Mouse (Mus musculus) heart, postnatal 25 days (tissue): ENCODE data around the gene Ncam1. TPM values are rescaled to one million over a fixed set of nuclear protein-coding genes. Genes with fewer than 3 reads are reported as not detected.

Source experiments
- DNase-seq: peaks from one replicate; pipeline ENCODE4 v3.0.0; 2022; ENCODE audit warnings: low spot score
- intact Hi-C: fragments of 180-260 bp; cut with DNase I; formaldehyde crosslinking; loops from one replicate; pipeline ENCODE4 v1.15.1; 2025
- total RNA-seq, 2 experiments: library from RNA; stranded (reverse); gene quantifications; 2 replicates each; pipeline ENCODE4 v1.2.3; 2021

Gene Ncam1
- total RNA-seq, 2 experiments from 2014 or later: 6.7 to 7.7 TPM

- intact Hi-C loops: no loop called here
- no peak for DNase-seq
Measured at GRCm38 (mm10) chr9:49756725-49757124, 42.0 kb downstream of the Ncam1 start.

GRCm38 (mm10) chr9:49755214-49755613 lies 43.5 kb downstream of the Ncam1 start:
- DNase-seq: no peak
- intact Hi-C loops: no loop called here

DNA sequence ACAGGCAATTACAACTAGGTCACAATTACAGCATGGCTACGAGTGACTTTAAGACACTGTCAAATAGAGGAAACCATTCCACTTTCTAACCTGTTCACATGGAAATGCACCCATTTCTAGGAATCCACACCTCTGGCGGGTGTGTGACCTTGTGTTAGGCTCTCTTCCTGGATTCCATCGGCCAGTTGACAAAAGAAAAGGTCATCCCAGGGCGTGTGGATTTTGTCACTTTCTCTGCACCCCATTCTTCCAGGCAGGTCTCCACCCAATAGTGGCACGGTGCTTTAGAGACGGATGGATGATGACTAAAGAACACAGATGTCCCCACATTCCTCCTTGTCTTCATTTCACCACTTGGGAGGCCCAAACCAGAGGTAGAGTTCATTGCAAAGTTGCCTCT lies 47.3 kb downstream of the Ncam1 start:
- DNase-seq: no peak
- intact Hi-C loops: no loop called here

GRCm38 (mm10) chr9:49746176-49746575 lies 52.5 kb downstream of the Ncam1 start:
- intact Hi-C loops: no loop called here
- DNase-seq: no peak

DNA sequence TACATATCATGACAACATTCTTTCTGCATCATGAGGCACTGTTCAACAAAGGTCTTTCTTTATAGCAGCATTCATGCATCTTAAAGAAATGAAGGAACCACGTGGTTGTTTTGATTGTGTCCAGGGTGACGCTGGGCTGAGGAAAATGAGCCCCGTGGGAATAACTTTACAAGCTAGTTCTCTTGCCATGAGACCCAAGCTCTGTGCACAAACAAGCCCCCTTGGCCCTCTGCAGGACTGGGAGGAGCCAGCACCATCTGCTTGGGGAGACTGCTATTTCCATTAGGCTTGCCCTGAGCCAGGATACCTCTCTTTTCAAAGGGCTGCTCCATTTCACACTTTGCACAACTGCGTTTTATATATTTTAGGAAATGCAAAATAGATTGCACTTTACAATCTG lies 53.0 kb downstream of the Ncam1 start:
- intact Hi-C loops: no loop called here
- no peak for DNase-seq

DNA sequence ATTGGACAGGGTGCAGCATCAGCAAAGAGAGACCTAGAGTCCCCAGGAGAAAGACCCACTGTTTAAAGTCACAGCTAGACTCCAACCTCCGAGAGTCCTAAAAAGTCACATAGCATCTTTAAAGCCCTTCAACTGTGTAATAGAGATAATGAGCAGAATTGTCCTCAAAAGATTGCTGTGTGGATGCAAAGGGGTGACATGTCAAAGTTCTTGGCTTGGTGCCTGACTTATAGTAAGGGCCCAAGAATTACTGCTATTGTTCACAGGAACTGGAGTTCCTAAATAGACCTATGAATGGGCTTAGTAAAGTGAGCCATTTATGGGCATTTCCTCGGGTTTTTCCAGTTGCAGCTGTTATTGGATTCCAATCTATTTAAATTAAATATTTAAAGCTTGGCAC lies 54.4 kb downstream of the Ncam1 start:
- intact Hi-C loops: no loop called here

GRCm38 (mm10) chr9:49739935-49740334 lies 58.8 kb downstream of the Ncam1 start:
- intact Hi-C loops: no loop called here

More for the DNA sequence above, 54.4 kb downstream of the Ncam1 start:
- no peak for DNase-seq

DNA sequence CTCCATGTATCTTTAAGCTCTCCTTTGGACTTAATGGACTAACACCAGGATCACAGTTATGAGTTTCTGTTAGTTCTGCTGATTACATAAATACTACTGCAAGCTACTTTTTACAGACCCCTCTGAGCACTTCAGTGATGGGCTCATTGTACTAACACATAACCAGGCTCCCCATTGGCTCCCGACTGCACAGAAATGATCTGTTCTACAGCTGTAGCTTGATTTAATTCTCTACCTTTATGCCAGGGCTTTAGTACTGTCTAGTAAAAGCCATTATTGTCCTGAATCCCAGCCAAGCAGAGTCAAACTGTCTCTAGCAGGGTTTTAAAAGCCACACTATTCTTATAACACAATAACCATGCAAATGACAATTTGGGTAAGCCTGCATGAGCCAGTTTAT lies 60.2 kb downstream of the Ncam1 start:
- intact Hi-C loops: no loop called here
- no peak for DNase-seq

More at GRCm38 (mm10) chr9:49739935-49740334, 58.8 kb downstream of the Ncam1 start:
- DNase-seq: no peak

DNA sequence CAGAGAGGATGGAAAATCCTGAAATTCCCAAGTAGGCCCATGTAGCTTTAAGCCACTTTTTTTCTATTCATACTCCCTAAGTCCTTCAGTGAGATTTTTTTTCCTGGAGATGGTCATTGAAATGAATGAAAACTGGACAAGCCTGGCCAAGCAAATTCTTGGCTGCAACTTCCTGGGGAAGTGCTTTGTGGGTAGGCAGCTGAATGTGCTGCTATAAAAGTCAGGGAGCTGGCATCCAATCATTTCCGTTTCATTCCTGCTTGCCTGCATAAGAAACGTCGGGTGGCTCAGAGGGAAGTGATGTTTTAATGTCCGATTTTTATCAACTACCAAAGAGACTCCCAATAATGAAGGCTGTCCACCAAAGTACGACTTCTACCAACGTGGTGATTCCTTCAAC lies 61.6 kb downstream of the Ncam1 start:
- intact Hi-C loops: no loop called here
- no peak for DNase-seq

DNA sequence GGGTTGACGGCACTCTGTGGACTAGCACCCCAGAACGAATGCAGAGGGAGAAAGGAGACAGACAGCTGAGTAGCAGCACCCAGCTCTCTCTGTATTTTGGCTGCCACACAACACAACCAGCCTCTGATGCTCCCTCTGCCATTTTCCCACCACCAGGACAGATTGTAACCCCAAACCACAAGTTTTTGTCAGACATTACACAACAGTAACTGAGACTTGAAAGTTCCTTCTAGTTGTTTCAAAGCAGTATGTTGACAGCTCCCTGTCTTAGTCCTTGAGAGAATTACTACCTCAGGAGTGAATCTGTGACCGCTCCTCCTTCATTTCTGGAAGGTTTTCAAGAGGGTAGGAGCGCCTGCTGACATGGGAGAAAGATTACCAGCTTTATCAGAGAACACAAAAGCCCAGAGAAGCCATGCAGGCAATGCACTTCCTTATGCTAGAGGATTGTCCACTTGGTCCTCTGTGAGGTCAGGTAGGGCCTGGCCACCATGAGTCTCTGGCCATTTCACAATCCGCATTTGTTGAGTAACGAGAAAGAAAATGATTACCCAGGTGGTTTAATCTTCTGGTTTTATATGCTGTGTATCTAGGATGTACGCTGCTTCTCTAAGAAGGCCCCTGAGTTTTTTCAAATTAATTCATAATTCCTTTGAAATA lies 64.2 kb downstream of the Ncam1 start:
- intact Hi-C loops: no loop called here
- no peak for DNase-seq

DNA sequence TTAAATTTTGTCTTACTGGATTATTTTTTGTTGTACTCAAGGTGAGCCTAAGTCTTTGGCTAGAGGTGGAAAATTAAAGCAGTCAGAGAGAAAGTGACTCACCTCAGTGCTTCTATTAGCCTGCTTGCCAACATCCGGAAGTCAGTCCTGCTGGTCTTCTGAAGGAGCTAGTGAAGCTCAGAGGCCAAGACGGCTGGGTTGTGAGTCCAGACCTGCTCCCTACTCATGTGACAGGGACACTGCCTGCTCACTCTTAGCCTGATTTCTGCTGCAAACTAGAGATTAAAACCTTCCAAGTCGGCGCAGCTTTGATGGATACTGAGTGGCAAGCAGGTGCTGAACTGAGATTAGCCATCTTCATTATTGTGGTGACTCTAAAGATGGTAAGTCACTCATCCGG lies 65.0 kb downstream of the Ncam1 start:
- DNase-seq: no peak
- intact Hi-C loops: no loop called here

DNA sequence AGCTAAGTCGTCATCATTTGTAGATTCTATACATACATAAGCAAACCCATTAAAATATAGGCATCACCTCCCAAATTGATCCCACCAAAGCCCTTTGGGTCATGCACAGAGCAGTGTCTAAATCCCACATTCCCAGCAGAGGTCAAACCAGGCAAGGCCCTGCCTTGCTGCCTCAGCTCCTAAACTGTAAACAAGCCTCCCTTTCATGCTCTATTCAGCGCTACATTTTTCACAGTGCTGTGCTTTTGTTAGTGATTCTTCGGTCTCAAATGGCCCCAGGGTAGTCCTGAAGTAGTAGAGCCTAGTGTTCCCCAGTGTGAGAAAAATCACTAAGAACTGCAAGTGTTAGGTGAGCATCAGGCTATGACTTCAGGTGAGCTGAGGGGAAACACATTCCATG lies 69.2 kb downstream of the Ncam1 start:
- intact Hi-C loops: no loop called here
- no peak for DNase-seq

- intact Hi-C loops: no loop called here
- DNase-seq: no peak
Measured at GRCm38 (mm10) chr9:49728211-49728610, 70.5 kb downstream of the Ncam1 start.

DNA sequence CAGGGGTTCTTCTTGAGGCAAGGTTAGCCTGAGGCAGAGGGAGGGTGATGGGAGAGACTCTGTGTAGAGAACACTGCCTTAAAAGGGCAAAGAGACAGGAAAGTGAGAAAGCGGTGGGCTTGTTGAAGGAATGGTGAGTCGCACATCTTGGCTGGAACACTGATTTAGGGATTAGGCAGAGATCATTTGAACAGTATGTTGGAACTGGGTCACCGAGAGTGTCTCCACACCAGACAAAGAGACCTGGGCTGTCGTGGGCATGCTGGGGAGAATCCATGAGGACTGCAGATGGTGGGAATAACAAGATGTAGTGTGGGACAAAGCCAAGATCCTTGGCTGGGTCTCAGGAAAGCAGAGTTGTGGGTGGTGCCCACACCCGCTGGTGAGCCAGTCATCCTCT lies 76.0 kb downstream of the Ncam1 start:
- intact Hi-C loops: no loop called here

DNA sequence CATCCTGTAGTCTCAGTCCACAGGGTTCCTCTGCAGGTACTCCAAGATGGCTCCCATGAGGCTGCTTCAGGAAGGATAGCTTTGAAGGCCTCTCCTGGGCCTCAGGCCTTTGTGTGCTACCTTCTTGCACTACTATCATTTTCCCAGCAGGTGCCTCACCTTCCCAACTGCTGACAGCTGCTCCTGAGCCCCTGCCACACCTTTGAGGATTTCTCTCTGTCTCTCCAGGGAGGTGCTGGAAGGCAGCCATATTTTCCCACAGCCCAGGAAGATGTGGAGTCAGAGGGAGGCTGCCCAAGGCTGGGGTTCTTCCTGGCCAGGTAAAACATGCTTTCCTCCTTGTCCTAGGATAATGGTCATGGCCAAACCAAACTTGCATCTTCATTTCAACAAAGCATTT lies 83.6 kb downstream of the Ncam1 start:
- DNase-seq: no peak
- intact Hi-C loops: no loop called here

More for the DNA sequence above, 76.0 kb downstream of the Ncam1 start:
- DNase-seq: no peak

GRCm38 (mm10) chr9:49714091-49714490 lies 84.6 kb downstream of the Ncam1 start:
- no peak for DNase-seq
- intact Hi-C loops: no loop called here

- intact Hi-C loops: no loop called here
Measured at GRCm38 (mm10) chr9:49707646-49708045, 91.1 kb downstream of the Ncam1 start.

GRCm38 (mm10) chr9:49704196-49704967 lies 94.3 kb downstream of the Ncam1 start:
- intact Hi-C loops: no loop called here
- no peak for DNase-seq

More at GRCm38 (mm10) chr9:49707646-49708045, 91.1 kb downstream of the Ncam1 start:
- DNase-seq: no peak

DNA sequence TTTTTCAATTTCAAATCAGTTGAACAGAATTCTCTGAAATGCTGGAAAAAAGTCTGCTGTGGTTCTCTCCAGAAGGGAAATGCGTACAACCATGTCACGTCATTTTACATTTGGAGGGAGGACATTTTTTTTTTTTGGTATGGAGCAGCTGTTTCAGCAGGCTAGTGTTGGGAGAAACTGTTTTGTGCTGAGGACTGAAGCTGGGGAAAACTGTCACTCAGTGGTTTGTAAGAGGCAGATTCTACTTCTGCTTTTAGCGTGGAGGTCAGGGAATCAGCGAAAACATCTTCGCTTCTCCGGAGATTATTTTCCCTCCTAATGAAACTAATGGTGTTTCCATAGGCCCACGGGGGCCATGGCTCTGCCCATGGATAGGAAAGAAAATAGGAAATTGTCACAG lies 103.4 kb downstream of the Ncam1 start:
- intact Hi-C loops: no loop called here
- no peak for DNase-seq

DNA sequence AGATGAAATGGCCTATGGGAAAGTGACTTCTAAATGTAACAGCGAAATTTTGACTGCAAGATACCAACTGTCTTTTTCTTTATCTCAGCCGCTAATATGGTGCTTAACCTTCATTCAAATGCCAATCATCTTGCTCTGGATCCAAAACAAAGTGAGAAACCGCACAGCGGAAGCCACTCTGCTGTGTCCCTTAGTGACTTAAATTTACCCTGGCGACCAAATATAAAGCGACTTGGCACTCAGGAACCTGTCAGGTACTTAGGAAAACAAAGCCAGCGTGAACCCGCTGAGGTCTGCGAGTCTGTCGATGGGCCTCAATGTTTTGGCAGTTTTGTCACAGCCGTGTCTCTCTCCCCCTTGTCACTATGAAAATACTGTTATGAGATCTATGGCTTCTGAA lies 105.9 kb downstream of the Ncam1 start:
- no peak for DNase-seq
- intact Hi-C loops: no loop called here

DNA sequence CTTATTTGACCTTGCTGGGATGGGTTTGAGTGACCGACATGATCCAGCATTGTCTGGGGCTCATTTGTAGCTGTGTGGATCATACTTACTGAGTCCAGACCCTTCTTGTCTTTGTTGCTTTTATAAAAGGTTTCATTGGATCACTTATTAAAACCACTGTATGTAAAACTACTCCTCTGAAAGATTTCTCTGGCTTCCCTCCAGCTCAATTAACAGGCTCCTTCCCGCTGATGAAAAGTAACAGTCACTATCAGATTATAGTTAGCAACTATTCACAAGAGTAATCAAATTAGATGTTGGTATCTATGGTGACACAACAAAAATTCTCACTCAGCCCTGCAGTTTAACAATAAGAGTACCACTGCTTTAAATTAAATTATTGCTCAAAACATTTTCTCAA lies 107.4 kb downstream of the Ncam1 start:
- intact Hi-C loops: no loop called here
- DNase-seq: no peak
